Mouse (Mus musculus) midbrain, embryonic 12.5 days (tissue): ENCODE data around the gene Tsfm. TPM values are rescaled to one million over a fixed set of nuclear protein-coding genes. Genes with fewer than 3 reads are reported as not detected.

Experiments
- ATAC-seq: fragments of 200-750 bp; cut with Nextera tagmentation; 2 replicates; pipeline ENCODE4 v1.8.0; 2017; ENCODE audit warnings: low read depth, moderate TSS enrichment, moderate library complexity; ENCODE audit not compliant: low FRiP score
- H3K27ac ChIP-seq: fragments of 300-500 bp; sonication (generic); replicated peaks from 2 replicates; pipeline ENCODE4 v1.5.1; 2016; ENCODE audit warnings: mild to moderate bottlenecking
- H3K27me3 ChIP-seq: fragments of 300-500 bp; sonication (generic); 2 replicates; pipeline ENCODE4 v1.6.1; 2016; ENCODE audit warnings: mild to moderate bottlenecking
- H3K36me3 ChIP-seq: fragments of 300-500 bp; sonication (generic); 2 replicates; pipeline ENCODE4 v1.6.1; 2016
- H3K4me1 ChIP-seq: fragments of 300-500 bp; sonication (generic); 2 replicates; pipeline ENCODE4 v1.6.1; 2016
- H3K4me2 ChIP-seq: fragments of 300-500 bp; sonication (generic); replicated peaks from 2 replicates; pipeline ENCODE4 v1.6.1; 2016; ENCODE audit warnings: mild to moderate bottlenecking, moderate library complexity
- H3K4me3 ChIP-seq: fragments of 300-500 bp; sonication (generic); 2 replicates; pipeline ENCODE4 v1.5.1; 2016; ENCODE audit warnings: mild to moderate bottlenecking
- H3K9ac ChIP-seq: fragments of 300-500 bp; sonication (generic); replicated peaks from 2 replicates; pipeline ENCODE4 v1.6.1; 2016; ENCODE audit warnings: mild to moderate bottlenecking, moderate library complexity
- H3K9me3 ChIP-seq: fragments of 300-500 bp; sonication (generic); 2 replicates; pipeline ENCODE4 v1.6.1; 2016; ENCODE audit warnings: mild to moderate bottlenecking
- WGBS: fragments of 180-500 bp; shearing (Covaris S2); methylation state at CpG from one replicate; pipeline ENCODE4 v1.1.7; 2016; 5-methylcytosine and 5-hydroxymethylcytosine counted together
- polyA plus RNA-seq: library from polyadenylated mRNA; unstranded; fragments of >200 nt; fragmentation: Nextera tagmentation; extraction: Ambion mirVana; gene quantifications from 2 replicates; pipeline ENCODE4 v1.2.1, GENCODE M21; 2016

Tsfm gene
- polyA plus RNA-seq, 1 experiment from 2014 or later = 79.2 TPM

GRCm38 (mm10) chr10:127049395-127050118 is 18.9 kb upstream of the Tsfm start:
- Histone ChIP-seq H3K27ac (no peak overlapping the region), H3K4me1 (peaks cover 3% of the 10 kb centered on the region; the same call in 1 of the 2 replicates), H3K9me3 (no peaks in the 10 kb centered on the region), H3K9ac (no peak overlapping the region), H3K27me3 (peaks cover 58% of the 10 kb centered on the region), H3K4me3 (0 out of 2 replicates have a peak overlapping the region, but pooled peaks have one; percentile 10), H3K4me2 (no peak overlapping the region), H3K36me3 (peaks cover 24% of the 10 kb centered on the region; the same call in 1 of the 2 replicates)
- WGBS = 4% methylated on average over 29 of the region's 29 CpGs
- ATAC-seq = no peak

- Histone ChIP-seq H3K4me2 (no peak overlapping the region), H3K4me1 (peaks cover 3% of the 10 kb centered on the region; the same call in 1 of the 2 replicates), H3K27me3 (peaks cover 58% of the 10 kb centered on the region), H3K9ac (no peak overlapping the region), H3K4me3 (0 out of 2 replicates have a peak overlapping the region, but pooled peaks have one; percentile 10), H3K27ac (no peak overlapping the region), H3K36me3 (peaks cover 20% of the 10 kb centered on the region; the same call in 1 of the 2 replicates), H3K9me3 (no peaks in the 10 kb centered on the region)
- WGBS = 6% methylated on average over 35 of the region's 35 CpGs
- no peak for ATAC-seq
Observed at GRCm38 (mm10) chr10:127048608-127049394, 18.2 kb upstream of the Tsfm start.

- 32% methylated on average over 5 of the region's 5 CpGs for WGBS
- 0 out of 2 replicates have a peak within 1 kb of the TSS, but pooled peaks have one; percentile 10 for H3K4me3 ChIP-seq
Observed at GRCm38 (mm10) chr10:127047954-127048353, 17.3 kb upstream of the Tsfm start, which contains the start of gene Cyp27b1. TSS of gene Cyp27b1 (plus strand) at chr10:127048250.

GRCm38 (mm10) chr10:127043187-127043586 is 12.5 kb upstream of the Tsfm start:
- no peak for ATAC-seq
- peaks cover 16% of the 10 kb centered on the region; the same call in 1 of the 2 replicates for H3K36me3 ChIP-seq
- peaks cover 16% of the 10 kb centered on the region for H3K4me1 ChIP-seq
- no peak overlapping the region for H3K27ac ChIP-seq
- H3K4me2 ChIP-seq = 0 out of 2 replicates have a peak overlapping the region, but pooled peaks have one; percentile 92
- peaks cover 28% of the 10 kb centered on the region for H3K27me3 ChIP-seq
- 57% methylated on average over 6 of the region's 6 CpGs for WGBS
- no peaks in the 10 kb centered on the region for H3K9me3 ChIP-seq
- no peak overlapping the region; the same call in 1 of the 2 replicates for H3K9ac ChIP-seq
- H3K4me3 ChIP-seq = no peak overlapping the region

More at GRCm38 (mm10) chr10:127047954-127048353, 17.3 kb upstream of the Tsfm start, which contains the start of gene Cyp27b1:
- Histone ChIP-seq H3K36me3 (peaks cover 16% of the 10 kb centered on the region; the same call in 1 of the 2 replicates), H3K4me2 (no peak within 1 kb of the TSS), H3K9ac (no peak within 1 kb of the TSS), H3K27ac (no peak within 1 kb of the TSS), H3K4me1 (peaks cover 4% of the 10 kb centered on the region), H3K9me3 (no peaks in the 10 kb centered on the region), H3K27me3 (peaks cover 58% of the 10 kb centered on the region)
- no peak for ATAC-seq

GRCm38 (mm10) chr10:127042468-127043115 is 12.0 kb upstream of the Tsfm start:
- Histone ChIP-seq H3K4me1 (peaks cover 16% of the 10 kb centered on the region), H3K9me3 (no peaks in the 10 kb centered on the region), H3K27me3 (peaks cover 23% of the 10 kb centered on the region), H3K27ac (no peak overlapping the region), H3K36me3 (peaks cover 16% of the 10 kb centered on the region; the same call in 1 of the 2 replicates), H3K9ac (peak overlapping the region; percentile 62), H3K4me3 (peak overlapping the region; percentile 74), H3K4me2 (peak overlapping the region; percentile 92)
- ATAC-seq = no peak
- WGBS = 19% methylated on average over 5 of the region's 5 CpGs

- Histone ChIP-seq H3K4me3 (peak overlapping the region; percentile 74), H3K9ac (peak overlapping the region; percentile 62), H3K27me3 (peaks cover 16% of the 10 kb centered on the region), H3K9me3 (no peaks in the 10 kb centered on the region), H3K4me1 (peaks cover 16% of the 10 kb centered on the region), H3K36me3 (peaks cover 13% of the 10 kb centered on the region; the same call in 1 of the 2 replicates), H3K4me2 (peak overlapping the region; percentile 92), H3K27ac (no peak overlapping the region)
- peak; percentile 88 for ATAC-seq
- WGBS = 0% methylated on average over 44 of the region's 44 CpGs
Observed at GRCm38 (mm10) chr10:127041774-127042338, 11.2 kb upstream of the Tsfm start.

- H3K9me3 ChIP-seq = no peaks in the 10 kb centered on the region
- peaks cover 9% of the 10 kb centered on the region; the same call in 1 of the 2 replicates for H3K36me3 ChIP-seq
- peak; percentile 81; the same call in 1 of the 2 replicates for ATAC-seq
- peaks cover 16% of the 10 kb centered on the region for H3K27me3 ChIP-seq
- peak within 1 kb of the TSS; percentile 62 for H3K9ac ChIP-seq
- peak within 1 kb of the TSS; percentile 92 for H3K4me2 ChIP-seq
- H3K4me3 ChIP-seq = peak within 1 kb of the TSS; percentile 74
- WGBS = 0% methylated on average over 28 of the region's 28 CpGs
- peaks cover 16% of the 10 kb centered on the region for H3K4me1 ChIP-seq
- H3K27ac ChIP-seq = no peak within 1 kb of the TSS
Observed at GRCm38 (mm10) chr10:127041274-127041766, 10.7 kb upstream of the Tsfm start, which contains the start of the genes Mettl1 and Eef1akmt3. TSS of gene Mettl1 (plus strand) at chr10:127041414. TSS of gene Eef1akmt3 (minus strand) at chr10:127041513.

- Histone ChIP-seq H3K4me1 (peaks cover 16% of the 10 kb centered on the region), H3K27me3 (peaks cover 16% of the 10 kb centered on the region), H3K36me3 (peaks cover 9% of the 10 kb centered on the region; the same call in 1 of the 2 replicates), H3K27ac (no peak overlapping the region), H3K9ac (peak overlapping the region; percentile 62), H3K4me2 (peak overlapping the region; percentile 92), H3K4me3 (peak overlapping the region; percentile 74), H3K9me3 (no peaks in the 10 kb centered on the region)
- under 1% methylated on average over 20 of the region's 20 CpGs for WGBS
- ATAC-seq = no peak
Observed at GRCm38 (mm10) chr10:127040569-127041214, 10.1 kb upstream of the Tsfm start.

GRCm38 (mm10) chr10:127037641-127038040 is 7.0 kb upstream of the Tsfm start:
- no peaks in the 10 kb centered on the region for H3K9me3 ChIP-seq
- WGBS = 74% methylated on average over 12 of the region's 12 CpGs
- ATAC-seq = no peak
- H3K4me1 ChIP-seq = peaks cover 12% of the 10 kb centered on the region
- no peak overlapping the region for H3K27ac ChIP-seq
- no peaks in the 10 kb centered on the region for H3K36me3 ChIP-seq
- no peak overlapping the region for H3K4me2 ChIP-seq
- H3K9ac ChIP-seq = no peak overlapping the region
- peaks cover 16% of the 10 kb centered on the region for H3K27me3 ChIP-seq
- H3K4me3 ChIP-seq = no peak overlapping the region

- H3K4me1 ChIP-seq = peaks cover 7% of the 10 kb centered on the region; the same call in 1 of the 2 replicates
- no peak overlapping the region for H3K9ac ChIP-seq
- H3K4me2 ChIP-seq = no peak overlapping the region
- 82% methylated on average over 12 of the region's 12 CpGs for WGBS
- H3K27ac ChIP-seq = no peak overlapping the region
- H3K36me3 ChIP-seq = no peaks in the 10 kb centered on the region
- H3K4me3 ChIP-seq = no peak overlapping the region
- H3K9me3 ChIP-seq = no peaks in the 10 kb centered on the region
- no peak for ATAC-seq
- peaks cover 16% of the 10 kb centered on the region for H3K27me3 ChIP-seq
Observed at GRCm38 (mm10) chr10:127036273-127036672, 5.6 kb upstream of the Tsfm start.
